Comparison of ENCODE assay signal across 23 mouse cellular contexts in the genomic region with DNA sequence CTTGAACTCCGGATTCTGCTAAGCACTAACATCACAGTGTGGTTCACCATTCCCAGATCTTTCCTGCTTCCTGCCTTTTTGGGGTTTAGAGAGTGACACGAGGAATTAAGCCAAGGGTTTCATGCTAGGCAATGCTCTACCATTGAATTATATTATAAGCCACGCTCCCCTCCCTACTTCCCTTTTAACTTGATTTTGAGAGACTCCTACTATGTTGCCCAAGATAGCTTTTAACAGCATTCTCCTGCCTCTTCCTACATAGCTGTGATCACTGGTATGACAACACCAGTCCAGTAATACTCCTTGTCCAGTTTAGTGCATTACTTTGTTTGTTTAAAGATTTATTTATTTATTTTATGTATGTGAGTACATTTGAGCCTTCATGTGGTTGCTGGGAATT.
"Had no signal": no experiment of that assay in that cellular context is flagged by ENCODE, and none has a peak within 500 bp of the region (broad histone marks: within the 10 kb centered on the region; RNA-seq: fewer than 3 reads in every experiment).

No protein-coding gene starts in this region.

- H3K4me3 ChIP-seq: heart, embryonic 10.5 days; heart, embryonic 12.5 days; hindbrain, embryonic 10.5 days; hindbrain, embryonic 12.5 days; intestine, embryonic 15.5 days; layer of hippocampus, adult 2 months; left cerebral cortex, adult 2 months; limb, embryonic 10.5 days; limb, embryonic 12.5 days had no signal

- ATAC-seq: hindbrain, embryonic 16.5 days; inflammation-experienced regulatory T-cells, adult 6 months; intestine, embryonic 15.5 days; intestine, postnatal 0 days had no signal

- H3K27ac ChIP-seq: heart, embryonic 10.5 days; hindbrain, embryonic 10.5 days; hindbrain, embryonic 12.5 days; hindbrain, embryonic 14.5 days; intestine, embryonic 15.5 days; layer of hippocampus, adult 2 months; left cerebral cortex, adult 2 months; limb, embryonic 10.5 days; limb, embryonic 12.5 days had no signal

- H3K4me1 ChIP-seq: heart, embryonic 10.5 days; hindbrain, embryonic 10.5 days; intestine, embryonic 15.5 days; limb, embryonic 10.5 days; limb, embryonic 12.5 days had no signal

- DNase-seq: gastrocnemius, postnatal 14 days; gastrocnemius, postnatal 36 days; heart, adult 18-20 months; heart, postnatal 10 days; heart, postnatal 4 days; kidney, adult 18-20 months; kidney, adult 8-10 months; kidney, postnatal 10 days; kidney, postnatal 25 days; kidney, postnatal 4 days had no signal

- H3K9ac ChIP-seq: heart, embryonic 12.5 days; hindbrain, embryonic 12.5 days; hindbrain, embryonic 14.5 days; intestine, embryonic 15.5 days; limb, embryonic 12.5 days had no signal

- H3K9me3 ChIP-seq: heart, embryonic 10.5 days; heart, embryonic 12.5 days; hindbrain, embryonic 10.5 days; hindbrain, embryonic 12.5 days; intestine, embryonic 15.5 days; limb, embryonic 10.5 days; limb, embryonic 12.5 days had no signal

- H3K27me3 ChIP-seq: intestine, embryonic 15.5 days; limb, embryonic 12.5 days had no signal

- H3K4me2 ChIP-seq: heart, embryonic 12.5 days; hindbrain, embryonic 12.5 days; hindbrain, embryonic 14.5 days; intestine, embryonic 15.5 days; limb, embryonic 12.5 days had no signal

- H3K36me3 ChIP-seq: heart, embryonic 10.5 days; heart, embryonic 12.5 days; hindbrain, embryonic 10.5 days; hindbrain, embryonic 12.5 days; intestine, embryonic 15.5 days; limb, embryonic 10.5 days; limb, embryonic 12.5 days had no signal
